ENCODE assay signal across 12 mouse cellular contexts in genomic region chr5:122125211-122125760, GRCm38 (mm10). TPM values are rescaled to one million over a fixed set of nuclear protein-coding genes. Genes with fewer than 3 reads are reported as not detected.
"Had no signal": no experiment of that assay in that cellular context is flagged by ENCODE, and none has a peak within 500 bp of the region (broad histone marks: within the 10 kb centered on the region; RNA-seq: fewer than 3 reads in every experiment).

No protein-coding gene starts in this region.

- H3K27ac ChIP-seq: intestine, embryonic 15.5 days; kidney, embryonic 15.5 days; limb, embryonic 10.5 days; liver, embryonic 15.5 days; neural tube, embryonic 12.5 days had no signal

- H3K4me2 ChIP-seq: intestine, embryonic 15.5 days; kidney, embryonic 15.5 days; liver, embryonic 11.5 days; liver, embryonic 15.5 days; lung, embryonic 14.5 days; neural tube, embryonic 12.5 days had no signal

- H3K4me1 ChIP-seq: intestine, embryonic 15.5 days had no signal

- H3K9ac ChIP-seq: intestine, embryonic 15.5 days; kidney, embryonic 15.5 days; liver, embryonic 15.5 days; lung, embryonic 14.5 days; neural tube, embryonic 12.5 days had no signal

- H3K4me3 ChIP-seq: intestine, embryonic 15.5 days; kidney, embryonic 15.5 days; limb, embryonic 10.5 days; liver, embryonic 15.5 days; neural tube, embryonic 12.5 days had no signal

- DNase-seq: lung, embryonic 14.5 days; midbrain, embryonic 14.5 days had no signal

- ATAC-seq: intestine, embryonic 15.5 days had no signal

- H3K27me3 ChIP-seq: intestine, embryonic 15.5 days; kidney, embryonic 15.5 days had no signal

- H3K9me3 ChIP-seq: intestine, embryonic 15.5 days; kidney, embryonic 15.5 days; limb, embryonic 10.5 days; liver, embryonic 15.5 days; neural tube, embryonic 12.5 days had no signal

- H3K36me3 ChIP-seq: intestine, embryonic 15.5 days; kidney, embryonic 15.5 days; limb, embryonic 10.5 days; liver, embryonic 15.5 days; neural tube, embryonic 12.5 days had no signal

RNA-seq across cellular contexts. Expression of gene Ccdc63, which starts 15.3 kb away (rescaled TPM):
- polyA plus RNA-seq: intestine, embryonic 15.5 days; kidney, embryonic 15.5 days; large intestine, adult 2 months; limb, embryonic 10.5 days; midbrain, embryonic 14.5 days; neural tube, embryonic 12.5 days; stomach, embryonic 14.5 days had no signal

RNA-seq across cellular contexts. Expression of gene Myl2, which starts 24.5 kb away (rescaled TPM):
- total RNA-seq: megakaryocyte progenitor cell, adult 5-6 weeks; monocyte, adult 5-6 weeks had no signal
